Mouse (Mus musculus) cerebellum, adult 2 months (tissue): ENCODE data around the gene Rbms1.

Source experiments
- CTCF ChIP-seq: fragments of 200-500 bp; IDR thresholded peaks from 2 replicates; pipeline ENCODE4 v1.5.1; 2011; ENCODE audit warnings: low read depth, mild to moderate bottlenecking, control low read depth, low read length, moderate library complexity, borderline replicate concordance; ENCODE audit not compliant: insufficient read depth
- POLR2A ChIP-seq: fragments of 200-500 bp; IDR thresholded peaks from 2 replicates; pipeline ENCODE4 v1.6.1; 2011; ENCODE audit warnings: low read length, control low read depth, borderline replicate concordance; ENCODE audit not compliant: insufficient read depth

- TF ChIP-seq CTCF, result no peak
- no peak for TF ChIP-seq POLR2A
These were observed 99.2 kb downstream of the Rbms1 start for GRCm38 (mm10) chr2:60863827-60864226.
